Mouse (Mus musculus): ENCODE measurements around the gene Cbfa2t3.

DNA sequence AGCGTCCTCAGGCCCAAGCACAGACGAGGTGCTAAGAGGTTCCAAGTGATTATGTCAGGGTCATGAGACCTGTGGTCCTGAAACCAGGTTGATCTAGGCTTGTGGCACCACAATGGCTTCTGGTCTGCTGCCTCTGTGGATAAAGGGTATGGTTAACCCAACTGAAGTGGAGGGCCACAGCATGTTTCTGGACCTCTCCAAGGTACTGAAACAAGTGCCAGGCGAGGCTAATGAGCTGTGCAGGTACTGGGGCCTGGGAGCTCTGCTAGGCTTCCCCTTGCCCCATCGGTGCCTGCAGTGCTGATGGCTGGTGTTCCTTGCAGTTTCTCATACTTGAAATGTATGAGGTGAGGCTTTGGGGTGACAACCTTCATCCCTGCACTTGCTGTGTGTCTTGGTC lies 38.2 kb upstream of the Cbfa2t3 start:
- TF ChIP-seq POLR2A (IDR thresholded peaks at IDR 0.05; ENCODE audit: borderline replicate concordance, control insufficient read depth, low read depth, low read length) = no peak
- TF ChIP-seq CTCF (IDR thresholded peaks at IDR 0.05; ENCODE audit: control insufficient read depth, insufficient read depth, low read length) = no peak
